Mouse (Mus musculus) hindbrain, embryonic 15.5 days (tissue): ENCODE results near the gene Cotl1. TPM values are rescaled to one million over a fixed set of nuclear protein-coding genes. Genes with fewer than 3 reads are reported as not detected.
"Not testable (repeated sequence)": the region's sequence is repeated elsewhere in the genome, so short reads cannot be mapped to it uniquely, and the experiment has no call there.

ENCODE experiments used
- ATAC-seq: fragments of 200-750 bp; cut with Nextera tagmentation; 2 replicates; pipeline ENCODE4 v1.8.0; 2017; ENCODE audit warnings: low read depth, moderate number of reproducible peaks, moderate TSS enrichment; ENCODE audit not compliant: low FRiP score
- H3K27ac ChIP-seq: fragments of 300-500 bp; sonication (generic); replicated peaks from 2 replicates; pipeline ENCODE4 v1.5.1; 2015; ENCODE audit warnings: mild to moderate bottlenecking, inconsistent platforms
- H3K27me3 ChIP-seq: fragments of 300-500 bp; sonication (generic); 2 replicates; pipeline ENCODE4 v1.6.1; 2015; ENCODE audit warnings: control low read depth, inconsistent platforms
- H3K36me3 ChIP-seq: fragments of 300-500 bp; sonication (generic); 2 replicates; pipeline ENCODE4 v1.6.1; 2015; ENCODE audit warnings: control low read depth, inconsistent platforms
- H3K4me1 ChIP-seq: fragments of 300-500 bp; sonication (generic); replicated peaks from 2 replicates; pipeline ENCODE4 v1.6.1; 2015; ENCODE audit warnings: control low read depth, inconsistent platforms
- H3K4me2 ChIP-seq: fragments of 300-500 bp; sonication (generic); 2 replicates; pipeline ENCODE4 v1.6.1; 2015; ENCODE audit warnings: moderate library complexity, mild to moderate bottlenecking, inconsistent platforms
- H3K4me3 ChIP-seq: fragments of 300-500 bp; sonication (generic); 2 replicates; pipeline ENCODE4 v1.5.1; 2015; ENCODE audit warnings: mild to moderate bottlenecking, inconsistent platforms
- H3K9ac ChIP-seq: fragments of 300-500 bp; sonication (generic); 2 replicates; pipeline ENCODE4 v1.6.1; 2015; ENCODE audit warnings: inconsistent platforms
- H3K9me3 ChIP-seq: fragments of 300-500 bp; sonication (generic); 2 replicates; pipeline ENCODE4 v1.6.1; 2016; ENCODE audit warnings: control low read depth, inconsistent platforms
- WGBS: fragments of 180-500 bp; shearing (Covaris S2); methylation state at CpG from one replicate; pipeline ENCODE4 v1.1.7; 2015; 5-methylcytosine and 5-hydroxymethylcytosine counted together
- polyA plus RNA-seq: library from polyadenylated mRNA; unstranded; fragments of >200 nt; fragmentation: Nextera tagmentation; extraction: Ambion mirVana; gene quantifications from 2 replicates; pipeline ENCODE4 v1.2.1, GENCODE M21; 2015

Cotl1 gene
- polyA plus RNA-seq, 1 experiment from 2014 or later: 147 TPM

- H3K27ac ChIP-seq: no peak overlapping the region
- no peaks in the 10 kb centered on the region for H3K9me3 ChIP-seq
- H3K4me3 ChIP-seq: no peak overlapping the region
- H3K36me3 ChIP-seq: no peaks in the 10 kb centered on the region
- H3K4me2 ChIP-seq: no peak overlapping the region
- H3K4me1 ChIP-seq: peaks cover 3% of the 10 kb centered on the region
- no peak for ATAC-seq
- no peaks in the 10 kb centered on the region for H3K27me3 ChIP-seq
- 77% methylated on average over 6 of the region's 6 CpGs for WGBS
- no peak overlapping the region for H3K9ac ChIP-seq
Measured at GRCm38 (mm10) chr8:119857767-119858166, 17.4 kb upstream of the Cotl1 start.

GRCm38 (mm10) chr8:119855656-119856055 is 15.3 kb upstream of the Cotl1 start:
- H3K4me3 ChIP-seq: no peak overlapping the region
- no peaks in the 10 kb centered on the region for H3K4me1 ChIP-seq
- no peaks in the 10 kb centered on the region for H3K9me3 ChIP-seq
- no peak overlapping the region for H3K9ac ChIP-seq
- no peak overlapping the region for H3K4me2 ChIP-seq
- no peaks in the 10 kb centered on the region for H3K27me3 ChIP-seq
- H3K27ac ChIP-seq: no peak overlapping the region
- no peak for ATAC-seq
- no peaks in the 10 kb centered on the region for H3K36me3 ChIP-seq
- WGBS: 75% methylated on average over 5 of the region's 5 CpGs

GRCm38 (mm10) chr8:119854035-119854434 is 13.7 kb upstream of the Cotl1 start:
- Histone ChIP-seq H3K27me3 (no peaks in the 10 kb centered on the region), H3K4me1 (no peaks in the 10 kb centered on the region), H3K9ac (no peak overlapping the region), H3K27ac (no peak overlapping the region), H3K4me3 (no peak overlapping the region), H3K9me3 (no peaks in the 10 kb centered on the region), H3K36me3 (no peaks in the 10 kb centered on the region), H3K4me2 (no peak overlapping the region)
- 24% methylated on average over 5 of the region's 5 CpGs for WGBS
- ATAC-seq: no peak

GRCm38 (mm10) chr8:119853521-119853920 is 13.2 kb upstream of the Cotl1 start:
- no peaks in the 10 kb centered on the region for H3K4me1 ChIP-seq
- 67% methylated on average over 8 of the region's 8 CpGs for WGBS
- H3K4me3 ChIP-seq: no peak overlapping the region
- H3K27ac ChIP-seq: no peak overlapping the region
- H3K27me3 ChIP-seq: no peaks in the 10 kb centered on the region
- H3K9ac ChIP-seq: no peak overlapping the region
- no peaks in the 10 kb centered on the region for H3K36me3 ChIP-seq
- H3K4me2 ChIP-seq: no peak overlapping the region
- no peaks in the 10 kb centered on the region for H3K9me3 ChIP-seq
- ATAC-seq: no peak

GRCm38 (mm10) chr8:119847232-119847922 is 7.0 kb upstream of the Cotl1 start:
- Histone ChIP-seq H3K27ac (no peak overlapping the region), H3K27me3 (no peaks in the 10 kb centered on the region), H3K4me1 (no peaks in the 10 kb centered on the region), H3K4me3 (no peak overlapping the region), H3K9me3 (no peaks in the 10 kb centered on the region), H3K9ac (no peak overlapping the region), H3K4me2 (no peak overlapping the region), H3K36me3 (no peaks in the 10 kb centered on the region)
- ATAC-seq: no peak
- 92% methylated on average over 16 of the region's 16 CpGs for WGBS

- not testable (repeated sequence) for H3K27ac ChIP-seq, H3K4me3 ChIP-seq, H3K36me3 ChIP-seq, H3K9ac ChIP-seq, H3K4me2 ChIP-seq, ATAC-seq, H3K9me3 ChIP-seq, H3K27me3 ChIP-seq, H3K4me1 ChIP-seq
- 83% methylated on average over 7 of the region's 7 CpGs for WGBS
Measured at GRCm38 (mm10) chr8:119845741-119846140, 5.4 kb upstream of the Cotl1 start.

DNA sequence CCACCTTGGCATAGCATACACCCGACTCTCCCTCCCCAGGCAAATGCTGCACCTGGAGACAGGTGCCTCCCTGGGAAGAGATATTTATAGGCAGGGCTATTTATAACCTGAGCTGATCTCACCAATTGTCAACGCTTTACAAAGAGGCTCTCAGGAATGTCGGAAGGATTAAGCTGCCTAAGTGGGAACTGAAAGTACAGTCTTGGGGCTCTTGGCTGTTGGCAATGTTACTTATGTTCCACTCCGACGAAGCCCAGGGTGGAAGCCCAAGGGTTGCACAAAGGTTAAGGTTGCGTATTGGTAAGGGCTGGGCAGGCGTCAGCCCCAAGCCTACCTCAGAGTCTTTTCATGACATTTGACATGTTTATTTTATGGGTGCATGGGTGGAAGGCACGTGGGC is 4.2 kb upstream of the Cotl1 start:
- Histone ChIP-seq H3K36me3 (no peaks in the 10 kb centered on the region), H3K9me3 (no peaks in the 10 kb centered on the region), H3K27me3 (no peaks in the 10 kb centered on the region), H3K27ac (no peak overlapping the region), H3K9ac (no peak overlapping the region), H3K4me3 (no peak overlapping the region), H3K4me1 (peaks cover 11% of the 10 kb centered on the region), H3K4me2 (no peak overlapping the region)
- WGBS: 52% methylated on average over 8 of the region's 8 CpGs
- no peak for ATAC-seq

GRCm38 (mm10) chr8:119843444-119843843 is 3.1 kb upstream of the Cotl1 start:
- ATAC-seq: no peak
- H3K27ac ChIP-seq: no peak overlapping the region
- H3K36me3 ChIP-seq: no peaks in the 10 kb centered on the region
- H3K27me3 ChIP-seq: no peaks in the 10 kb centered on the region
- H3K4me3 ChIP-seq: no peak overlapping the region
- peaks cover 20% of the 10 kb centered on the region for H3K4me1 ChIP-seq
- WGBS: under 1% methylated on average over 4 of the region's 4 CpGs
- H3K9ac ChIP-seq: no peak overlapping the region
- no peaks in the 10 kb centered on the region for H3K9me3 ChIP-seq
- H3K4me2 ChIP-seq: no peak overlapping the region

GRCm38 (mm10) chr8:119840905-119841411 is 614 bp upstream of the Cotl1 start:
- H3K4me2 ChIP-seq: peak overlapping the region; percentile 64
- H3K27ac ChIP-seq: peak overlapping the region; percentile 83
- peaks cover 45% of the 10 kb centered on the region for H3K4me1 ChIP-seq
- no peaks in the 10 kb centered on the region for H3K27me3 ChIP-seq
- peak; percentile 39 for ATAC-seq
- H3K9me3 ChIP-seq: no peaks in the 10 kb centered on the region
- 5% methylated on average over 8 of the region's 8 CpGs for WGBS
- no peaks in the 10 kb centered on the region for H3K36me3 ChIP-seq
- peak overlapping the region; percentile 89 for H3K4me3 ChIP-seq
- peak overlapping the region; percentile 45 for H3K9ac ChIP-seq

DNA sequence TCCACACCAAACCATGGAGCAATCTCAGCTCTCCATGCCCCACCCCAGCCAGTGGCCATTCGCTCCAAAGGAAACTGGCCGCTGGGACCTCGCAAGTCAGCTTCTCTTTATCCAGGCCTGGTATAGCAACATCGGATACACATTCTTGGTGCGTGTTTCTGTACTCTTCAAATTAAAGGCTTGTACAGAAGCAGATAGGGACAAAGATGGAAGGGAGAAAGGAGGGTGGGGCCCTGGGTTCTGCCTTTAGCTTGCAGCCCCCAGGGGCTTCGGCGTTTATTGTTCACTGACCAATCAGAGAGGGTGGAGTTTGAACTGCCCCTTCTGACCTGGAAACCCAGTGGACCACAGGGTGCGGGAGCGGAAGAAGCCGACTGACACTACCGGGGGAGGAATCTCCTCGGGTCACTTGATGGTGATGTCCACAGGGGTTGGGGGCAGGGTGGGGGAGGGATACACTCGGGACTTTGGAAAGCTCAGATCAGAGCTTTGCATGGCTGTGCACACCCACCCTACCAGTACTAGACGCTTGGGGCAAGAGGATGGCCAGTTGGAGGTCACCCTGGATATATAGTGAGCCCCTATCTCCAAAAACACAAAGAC is 824 bp downstream of the Cotl1 start:
- Histone ChIP-seq H3K36me3 (no peaks in the 10 kb centered on the region), H3K27ac (peak overlapping the region; percentile 83), H3K9ac (peak overlapping the region; percentile 90), H3K4me2 (peak overlapping the region; percentile 64), H3K4me1 (peaks cover 55% of the 10 kb centered on the region), H3K9me3 (no peaks in the 10 kb centered on the region), H3K4me3 (peak overlapping the region; percentile 89), H3K27me3 (no peaks in the 10 kb centered on the region)
- ATAC-seq: 0 out of 2 replicates have a peak, but pooled peaks have one; percentile 8
- 4% methylated on average over 14 of the region's 14 CpGs for whole genome bisulfite sequencing

- ATAC-seq: no peak
- Histone ChIP-seq H3K4me3 (peak overlapping the region; percentile 89), H3K4me2 (peak overlapping the region; percentile 64), H3K4me1 (peaks cover 55% of the 10 kb centered on the region), H3K36me3 (no peaks in the 10 kb centered on the region), H3K9me3 (no peaks in the 10 kb centered on the region), H3K27ac (peak overlapping the region; percentile 83), H3K27me3 (no peaks in the 10 kb centered on the region), H3K9ac (peak overlapping the region; percentile 90)
- 39% methylated on average over 4 of the region's 4 CpGs for WGBS
Measured at GRCm38 (mm10) chr8:119838983-119839340, 1.4 kb downstream of the Cotl1 start.

- Histone ChIP-seq H3K4me3 (peak overlapping the region; percentile 89), H3K4me1 (peaks cover 60% of the 10 kb centered on the region)
Measured at GRCm38 (mm10) chr8:119838100-119838982, 2.0 kb downstream of the Cotl1 start.

More at GRCm38 (mm10) chr8:119838100-119838982, 2.0 kb downstream of the Cotl1 start:
- 44% methylated on average over 19 of the region's 19 CpGs for WGBS
- peak overlapping the region; percentile 90 for H3K9ac ChIP-seq
- H3K27ac ChIP-seq: peak overlapping the region; percentile 83
- no peak for ATAC-seq
- no peaks in the 10 kb centered on the region for H3K27me3 ChIP-seq
- H3K36me3 ChIP-seq: no peaks in the 10 kb centered on the region
- H3K4me2 ChIP-seq: peak overlapping the region; percentile 64
- no peaks in the 10 kb centered on the region for H3K9me3 ChIP-seq
